Mouse (Mus musculus) limb, embryonic 11.5 days (tissue): ENCODE results near the gene Eif2b4. TPM values are rescaled to one million over a fixed set of nuclear protein-coding genes. Genes with fewer than 3 reads are reported as not detected.

Experiments
- ATAC-seq: fragments of 200-750 bp; cut with Nextera tagmentation; 2 replicates; pipeline ENCODE4 v1.8.0; 2017; ENCODE audit warnings: low read depth; ENCODE audit not compliant: insufficient number of reproducible peaks, low FRiP score, low TSS enrichment
- DNase-seq: peaks from one replicate; pipeline ENCODE4 v3.0.0-alpha.2; 2015; ENCODE audit warnings: low spot score
- H3K27ac ChIP-seq: fragments of 300-500 bp; sonication (generic); replicated peaks from 2 replicates; pipeline ENCODE4 v1.5.1; 2014; ENCODE audit warnings: low read depth, mild to moderate bottlenecking, low read length
- H3K27me3 ChIP-seq: fragments of 300-500 bp; sonication (generic); 2 replicates; pipeline ENCODE4 v1.6.1; 2014; ENCODE audit warnings: mild to moderate bottlenecking, low read length, mixed read lengths; ENCODE audit not compliant: control insufficient read depth, insufficient read depth
- H3K36me3 ChIP-seq: fragments of 300-500 bp; sonication (generic); 2 replicates; pipeline ENCODE4 v1.6.1; 2014; ENCODE audit warnings: mild to moderate bottlenecking, low read length, moderate library complexity, mixed read lengths; ENCODE audit not compliant: control insufficient read depth, insufficient read depth
- H3K4me1 ChIP-seq: fragments of 300-500 bp; sonication (generic); 2 replicates; pipeline ENCODE4 v1.6.1; 2014; ENCODE audit warnings: low read length, mixed read lengths; ENCODE audit not compliant: control insufficient read depth, insufficient read depth
- H3K4me2 ChIP-seq: fragments of 300-500 bp; sonication (generic); 2 replicates; pipeline ENCODE4 v1.6.1; 2014; ENCODE audit warnings: low read depth, mild to moderate bottlenecking, moderate library complexity; ENCODE audit not compliant: severe bottlenecking
- H3K4me3 ChIP-seq: fragments of 300-500 bp; sonication (generic); 2 replicates; pipeline ENCODE4 v1.5.1; 2014; ENCODE audit warnings: low read depth, low read length
- H3K9ac ChIP-seq: fragments of 300-500 bp; sonication (generic); 2 replicates; pipeline ENCODE4 v1.6.1; 2014; ENCODE audit warnings: mild to moderate bottlenecking, low read length
- H3K9me3 ChIP-seq: fragments of 300-500 bp; sonication (generic); 2 replicates; pipeline ENCODE4 v1.6.1; 2016; ENCODE audit warnings: low read length; ENCODE audit not compliant: control insufficient read depth
- WGBS: fragments of 180-500 bp; shearing (Covaris S2); extraction: QIAGEN DNeasy Blood & Tissue Kit; methylation state at CpG from one replicate; pipeline ENCODE4 v1.1.7; 2014; 5-methylcytosine and 5-hydroxymethylcytosine counted together
- polyA plus RNA-seq: library from polyadenylated mRNA; unstranded; fragments of >200 nt; fragmentation: Nextera tagmentation; extraction: Ambion mirVana; gene quantifications from 2 replicates; pipeline ENCODE4 v1.2.1, GENCODE M21; 2014

Gene Eif2b4
- polyA plus RNA-seq, 1 experiment from 2014 or later: 73.0 TPM

DNA sequence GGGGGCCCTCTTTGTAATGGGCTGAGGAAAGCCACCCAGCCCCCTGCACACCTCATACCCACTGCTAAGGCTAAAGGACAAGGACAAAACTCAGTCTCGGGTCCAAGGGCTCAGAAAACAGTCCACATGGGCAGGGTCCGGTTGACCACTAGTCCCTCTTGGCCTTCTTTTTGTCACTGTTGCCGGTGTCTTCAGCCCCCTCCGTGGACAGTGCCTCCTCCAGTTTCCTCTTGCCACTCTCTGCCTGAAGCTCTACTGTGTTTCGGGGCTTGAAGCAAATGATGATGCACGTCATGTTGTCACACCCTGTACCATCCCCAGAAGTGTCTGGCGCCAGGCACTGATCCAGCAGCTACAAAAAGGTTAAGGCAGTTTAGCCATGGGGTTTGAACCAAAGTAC, 9.7 kb upstream of the Eif2b4 start:
- Histone ChIP-seq H3K27ac (peak overlapping the region; percentile 10; the same call in 1 of the 2 replicates), H3K4me2 (peak overlapping the region; percentile 84), H3K27me3 (no peaks in the 10 kb centered on the region), H3K9ac (peak overlapping the region; percentile 28), H3K9me3 (peaks cover 5% of the 10 kb centered on the region), H3K36me3 (peaks cover 42% of the 10 kb centered on the region), H3K4me3 (peak overlapping the region; percentile 78), H3K4me1 (peaks cover 3% of the 10 kb centered on the region; the same call in 1 of the 2 replicates)
- DNase-seq (no peak), ATAC-seq (no peak)
- whole genome bisulfite sequencing: 89% methylated on average over 7 of the region's 7 CpGs

DNA sequence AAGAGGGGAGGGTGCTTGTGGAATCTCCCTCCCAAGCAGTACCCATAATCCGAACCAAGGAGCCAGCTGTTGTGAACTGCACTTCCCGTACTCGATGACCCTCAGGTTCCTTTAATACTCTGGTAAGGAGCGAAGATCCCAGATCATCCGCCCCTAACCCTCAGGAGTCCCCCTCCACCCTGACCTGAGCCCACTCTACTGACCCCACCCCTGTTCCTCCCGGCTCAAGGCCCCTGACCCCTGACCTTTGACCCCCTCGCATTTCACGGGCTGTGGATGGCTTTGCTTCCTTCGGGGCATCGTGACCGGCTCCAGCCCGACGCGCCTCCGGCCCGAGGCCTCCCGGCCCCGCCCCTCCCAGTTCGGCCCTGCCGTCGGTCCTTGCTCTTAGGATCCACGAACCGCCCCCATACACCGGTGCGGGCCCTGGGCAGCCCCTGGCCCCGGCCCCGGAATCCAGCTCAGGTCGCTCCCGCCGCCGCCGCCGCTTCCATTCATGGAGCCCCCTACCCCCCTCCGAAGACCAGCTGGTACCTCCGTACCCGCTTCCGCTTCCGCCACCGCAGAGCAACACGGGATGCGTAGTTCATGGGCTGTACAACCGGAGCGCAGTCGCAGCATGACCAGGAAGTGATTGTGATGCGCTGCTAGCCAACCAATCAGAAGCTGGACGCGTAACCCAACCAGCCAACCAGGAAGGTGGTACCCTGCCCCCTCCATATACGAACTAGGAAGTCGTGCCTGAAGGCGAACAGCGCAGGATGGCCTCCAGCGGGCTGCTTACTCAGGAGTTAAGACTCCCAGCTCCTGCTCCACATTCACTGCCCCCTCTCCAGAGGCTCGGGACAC, 8.7 kb upstream of the Eif2b4 start, which contains the start of gene Zfp513:
Gene Zfp513, minus strand, starts transcription at position 562 of the 849 bp plus-strand sequence.
- Histone ChIP-seq H3K27ac (peak within 1 kb of the TSS; percentile 56; the same call in 1 of the 2 replicates), H3K4me1 (peaks cover 3% of the 10 kb centered on the region; the same call in 1 of the 2 replicates), H3K9me3 (peaks cover 5% of the 10 kb centered on the region), H3K27me3 (no peaks in the 10 kb centered on the region), H3K9ac (peak within 1 kb of the TSS; percentile 83), H3K4me2 (peak within 1 kb of the TSS; percentile 84), H3K36me3 (peaks cover 51% of the 10 kb centered on the region), H3K4me3 (peak within 1 kb of the TSS; percentile 78)
- under 1% methylated on average over 53 of the region's 53 CpGs for WGBS
- DNase-seq (peak; percentile 96), ATAC-seq (peak; percentile 97)

DNA sequence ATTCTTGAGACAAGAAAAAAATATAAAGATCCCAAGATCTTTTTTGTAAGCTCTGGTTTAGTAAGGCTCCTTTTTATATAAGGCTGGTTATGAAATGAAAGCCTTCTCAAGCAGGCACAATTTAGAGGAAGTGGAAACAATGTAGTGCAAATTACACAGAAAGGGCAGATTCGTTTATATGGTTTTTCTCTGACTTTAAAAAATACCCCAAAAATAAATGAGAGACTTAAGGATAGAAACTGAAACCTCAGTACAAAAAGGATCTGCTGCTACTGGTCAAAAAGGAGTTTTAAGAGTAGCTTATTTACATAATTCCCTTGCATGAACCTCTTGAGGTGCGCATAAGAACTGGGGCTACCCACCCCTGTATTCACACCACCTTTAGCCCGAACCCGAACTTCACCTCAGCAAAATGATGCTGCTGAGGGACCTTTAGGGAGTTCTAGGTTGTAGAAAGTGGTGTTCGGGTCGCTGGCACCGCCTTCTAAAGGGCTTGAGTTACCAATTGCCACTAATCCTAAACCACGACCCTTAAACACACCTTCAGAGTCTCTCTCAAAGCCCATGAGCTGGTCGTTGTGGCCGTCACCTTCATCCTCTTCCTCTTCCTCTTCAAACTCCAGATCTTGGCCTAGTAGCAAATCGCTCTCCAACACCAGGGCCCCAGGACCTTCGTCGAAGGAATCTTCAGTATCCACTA, 8.0 kb upstream of the Eif2b4 start:
- WGBS: 19% methylated on average over 13 of the region's 13 CpGs
- H3K27me3 ChIP-seq: no peaks in the 10 kb centered on the region
- peak overlapping the region; percentile 84 for H3K4me2 ChIP-seq
- H3K36me3 ChIP-seq: peaks cover 55% of the 10 kb centered on the region
- H3K4me1 ChIP-seq: peaks cover 3% of the 10 kb centered on the region; the same call in 1 of the 2 replicates
- 0 out of 2 replicates have a peak overlapping the region, but pooled peaks have one; percentile 56 for H3K27ac ChIP-seq
- H3K9me3 ChIP-seq: peaks cover 5% of the 10 kb centered on the region
- no peak for DNase-seq
- peak overlapping the region; percentile 83 for H3K9ac ChIP-seq
- no peak for ATAC-seq
- peak overlapping the region; percentile 78 for H3K4me3 ChIP-seq

DNA sequence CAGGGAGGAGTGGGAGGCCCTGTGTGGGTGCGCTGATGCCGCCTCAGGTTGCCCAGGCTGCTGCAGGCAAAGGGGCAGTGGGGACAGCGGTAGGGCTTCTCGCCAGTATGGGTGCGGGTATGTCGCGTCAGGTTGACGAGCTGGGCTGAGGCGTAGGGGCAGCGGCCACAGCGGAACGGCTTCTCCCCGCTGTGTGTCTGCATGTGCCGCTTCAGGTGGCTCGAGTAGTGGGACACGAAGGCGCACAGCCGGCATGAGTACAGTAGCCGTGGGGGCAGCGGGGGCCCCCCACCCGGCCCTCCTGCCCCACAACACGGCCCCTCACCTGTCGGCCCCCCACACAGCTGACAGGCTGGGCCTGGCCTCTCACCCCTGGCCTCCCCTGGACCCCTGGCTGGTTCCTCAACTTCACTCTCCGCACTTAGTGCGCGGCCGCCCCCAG, 7.1 kb upstream of the Eif2b4 start:
- Histone ChIP-seq H3K4me2 (no peak overlapping the region; the same call in 1 of the 2 replicates), H3K4me1 (peaks cover 3% of the 10 kb centered on the region; the same call in 1 of the 2 replicates), H3K27me3 (no peaks in the 10 kb centered on the region), H3K4me3 (no peak overlapping the region), H3K9ac (no peak overlapping the region), H3K36me3 (peaks cover 55% of the 10 kb centered on the region), H3K9me3 (peaks cover 5% of the 10 kb centered on the region), H3K27ac (no peak overlapping the region)
- no peak for ATAC-seq
- WGBS: 89% methylated on average over 27 of the region's 27 CpGs
- no peak for DNase-seq

DNA sequence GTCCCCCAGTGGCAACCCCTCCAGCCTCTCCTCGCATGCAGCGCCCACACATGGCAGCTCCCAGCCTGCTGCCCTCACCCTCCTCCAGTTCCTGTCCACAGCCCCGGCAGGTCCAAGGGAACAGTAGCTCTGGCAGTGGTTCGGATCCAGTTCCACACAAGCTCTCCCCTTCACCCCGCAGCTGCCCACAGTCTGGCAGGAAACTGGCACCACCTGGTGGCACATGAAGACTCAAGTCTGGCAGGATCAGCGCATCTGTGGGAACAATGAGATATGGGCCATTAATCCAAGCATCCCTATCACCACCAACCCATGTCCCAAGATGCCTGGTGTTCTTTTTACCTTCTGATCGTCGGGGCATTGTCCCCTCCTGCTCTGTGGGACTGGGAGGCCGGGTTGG, 6.7 kb upstream of the Eif2b4 start:
- no peak overlapping the region for H3K27ac ChIP-seq
- no peaks in the 10 kb centered on the region for H3K27me3 ChIP-seq
- ATAC-seq: no peak
- peaks cover 3% of the 10 kb centered on the region; the same call in 1 of the 2 replicates for H3K4me1 ChIP-seq
- H3K9ac ChIP-seq: no peak overlapping the region
- no peak overlapping the region for H3K4me3 ChIP-seq
- WGBS: 90% methylated on average over 9 of the region's 9 CpGs
- H3K36me3 ChIP-seq: peaks cover 55% of the 10 kb centered on the region
- H3K9me3 ChIP-seq: peaks cover 5% of the 10 kb centered on the region
- no peak for DNase-seq
- H3K4me2 ChIP-seq: no peak overlapping the region

DNA sequence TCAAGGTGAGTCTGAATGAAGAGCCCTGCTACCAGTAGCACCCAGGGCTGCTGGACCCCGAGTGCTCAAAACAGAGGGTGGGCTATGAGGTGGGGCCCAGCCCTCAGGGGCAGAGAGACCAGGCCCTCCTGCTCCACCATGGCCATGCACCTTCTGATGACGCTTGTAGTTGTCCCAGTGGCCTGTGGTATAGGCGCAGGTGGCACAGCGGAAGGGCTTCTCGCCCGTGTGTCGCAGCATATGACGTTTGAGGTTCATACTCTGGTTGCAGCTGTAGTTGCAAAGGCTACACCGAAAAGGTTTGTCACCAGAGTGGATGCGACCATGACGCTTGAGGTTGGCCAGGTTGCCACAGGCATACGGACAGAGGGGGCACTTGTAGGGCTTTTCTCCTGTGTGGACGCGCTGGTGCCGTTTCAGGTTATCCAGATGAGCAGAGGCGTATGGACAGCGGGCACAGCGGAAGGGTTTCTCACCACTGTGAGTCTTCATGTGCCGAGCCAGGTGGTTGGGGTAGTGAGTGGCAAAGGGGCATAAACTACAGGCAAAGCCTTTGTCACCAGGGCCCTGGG, 6.2 kb upstream of the Eif2b4 start:
- ATAC-seq (no peak), DNase-seq (no peak)
- no peak overlapping the region for H3K4me3 ChIP-seq
- no peak overlapping the region for H3K4me2 ChIP-seq
- peaks cover 53% of the 10 kb centered on the region for H3K36me3 ChIP-seq
- H3K27ac ChIP-seq: no peak overlapping the region
- peaks cover 5% of the 10 kb centered on the region for H3K9me3 ChIP-seq
- peaks cover 3% of the 10 kb centered on the region; the same call in 1 of the 2 replicates for H3K4me1 ChIP-seq
- WGBS: 94% methylated on average over 19 of the region's 19 CpGs
- H3K9ac ChIP-seq: no peak overlapping the region
- H3K27me3 ChIP-seq: no peaks in the 10 kb centered on the region

DNA sequence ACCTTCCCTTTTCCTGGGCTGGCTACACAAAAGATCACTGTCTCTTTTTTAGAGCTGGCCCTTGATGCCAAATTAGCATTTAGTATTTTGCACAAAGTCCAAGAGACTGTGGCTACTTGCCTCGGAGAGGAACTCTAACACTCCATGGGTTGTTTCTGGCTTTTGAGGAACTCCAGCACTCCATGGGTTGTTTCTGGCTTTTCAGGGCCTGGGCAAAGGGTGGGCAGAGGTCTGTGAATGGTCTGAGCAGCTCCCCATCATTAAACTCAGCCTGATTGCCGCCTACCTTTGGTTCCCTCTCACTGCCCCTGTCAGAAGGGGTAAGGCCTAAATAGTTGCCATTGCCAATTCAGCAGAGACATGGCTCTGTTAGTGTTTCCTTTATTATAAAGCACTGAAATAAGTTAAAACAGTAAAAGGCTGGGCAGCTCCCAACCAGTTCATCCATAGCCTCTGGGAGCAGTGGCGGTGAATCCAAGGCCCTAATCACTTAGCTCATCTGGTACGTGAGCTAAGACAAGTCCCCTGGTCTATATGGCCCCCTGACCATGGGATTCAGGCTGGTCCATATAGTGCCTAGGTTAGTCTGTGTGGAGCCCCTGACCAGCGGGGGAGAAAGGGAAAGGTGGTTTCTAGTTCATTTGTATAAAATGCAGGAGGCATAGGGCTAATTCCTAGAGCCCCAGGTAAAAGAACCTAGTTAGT, 5.5 kb upstream of the Eif2b4 start:
- peaks cover 8% of the 10 kb centered on the region for H3K4me1 ChIP-seq
- no peak overlapping the region for H3K4me3 ChIP-seq
- H3K9me3 ChIP-seq: peaks cover 5% of the 10 kb centered on the region
- ATAC-seq (no peak), DNase-seq (no peak)
- no peak overlapping the region for H3K4me2 ChIP-seq
- no peak overlapping the region for H3K27ac ChIP-seq
- WGBS: 87% methylated on average over 5 of the region's 5 CpGs
- peaks cover 52% of the 10 kb centered on the region for H3K36me3 ChIP-seq
- no peaks in the 10 kb centered on the region for H3K27me3 ChIP-seq
- H3K9ac ChIP-seq: no peak overlapping the region
